Mouse (Mus musculus): ENCODE measurements around the gene Dusp10. TPM values are rescaled to one million over a fixed set of nuclear protein-coding genes. Genes with fewer than 3 reads are reported as not detected.
A peak's percentile ranks its signal among the peaks of the same experiment; 100 is the strongest.

Dusp10 gene
- polyA plus RNA-seq, 1 experiment from 2014 or later = 10.9 TPM

DNA sequence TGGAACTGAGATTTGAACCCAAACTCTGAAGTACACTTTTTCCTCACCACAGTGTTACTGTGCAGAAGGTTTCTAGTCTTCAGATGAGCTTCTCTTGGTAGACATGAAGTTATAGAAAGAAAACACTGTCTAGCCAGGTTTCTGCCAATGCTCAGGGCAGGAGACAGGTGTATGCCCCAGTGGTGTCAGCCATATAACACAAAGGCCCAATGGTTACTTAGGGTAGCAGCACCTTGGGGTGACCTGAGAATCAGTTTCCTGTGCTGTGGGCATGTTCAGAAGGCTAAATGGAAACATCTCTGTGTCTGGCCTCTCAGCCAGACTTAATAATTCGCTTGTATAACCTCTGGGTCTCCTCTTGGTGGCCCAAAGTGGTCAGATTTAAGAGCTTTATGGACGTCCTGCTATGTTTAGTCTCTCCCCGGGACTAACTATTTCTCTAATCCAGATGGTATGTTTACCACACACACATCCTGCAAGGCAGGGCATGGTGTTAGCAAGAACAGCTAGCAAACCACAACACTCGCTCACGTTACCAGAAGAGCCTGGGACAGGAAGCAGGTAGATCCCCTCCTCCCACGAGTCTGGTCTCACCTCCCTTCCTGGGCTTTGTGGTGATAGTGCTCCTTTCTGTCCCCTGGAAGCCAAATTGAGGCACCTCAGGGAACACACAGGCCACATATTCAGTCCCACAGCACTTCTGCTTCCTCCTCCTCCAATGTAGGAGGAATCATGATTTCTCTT is 7.6 kb upstream of the Dusp10 start:
- no peak for ATAC-seq
- H3K27ac ChIP-seq (ENCODE audit: low read length) = no peak overlapping the region
- no peaks in the 10 kb centered on the region for H3K9me3 ChIP-seq (ENCODE audit: control insufficient read depth, low read length)
- no peak overlapping the region for H3K4me2 ChIP-seq (ENCODE audit: low read depth, low read length)
- H3K4me1 ChIP-seq (ENCODE audit: control insufficient read depth, insufficient read depth, low read length) = no peaks in the 10 kb centered on the region
- WGBS = 55% methylated on average over 6 of the region's 6 CpGs
- no peak overlapping the region for H3K9ac ChIP-seq (ENCODE audit: low read depth, low read length)
- no peaks in the 10 kb centered on the region for H3K27me3 ChIP-seq (replicated peaks; ENCODE audit: control insufficient read depth, insufficient read depth, low read length)
- H3K4me3 ChIP-seq (ENCODE audit: low read length) = no peak overlapping the region
- H3K36me3 ChIP-seq (ENCODE audit: control insufficient read depth, insufficient read depth, low read length) = no peaks in the 10 kb centered on the region

DNA sequence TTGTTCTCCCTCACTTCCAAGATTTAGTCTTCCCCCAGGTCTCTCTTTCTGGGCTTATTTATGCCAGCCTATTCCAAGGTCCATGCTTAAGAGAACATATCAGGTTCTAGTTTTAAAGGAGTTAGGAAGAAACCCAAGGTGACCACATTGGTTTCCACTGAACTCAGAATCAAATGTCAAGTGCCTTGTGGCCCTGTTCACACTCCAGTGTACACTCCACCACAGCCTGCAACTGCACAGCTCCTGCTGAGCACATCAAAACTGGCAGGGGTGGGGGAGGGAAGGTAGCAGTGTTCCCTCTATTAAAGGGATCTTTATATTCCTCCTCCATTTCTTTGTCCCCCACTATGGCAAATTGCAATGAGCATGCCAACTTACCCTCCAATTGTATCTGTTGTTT is 7.0 kb upstream of the Dusp10 start:
- H3K27me3 ChIP-seq (replicated peaks; ENCODE audit: control insufficient read depth, insufficient read depth, low read length) = no peaks in the 10 kb centered on the region
- H3K4me1 ChIP-seq (ENCODE audit: control insufficient read depth, insufficient read depth, low read length) = no peaks in the 10 kb centered on the region
- H3K27ac ChIP-seq (ENCODE audit: low read length) = no peak overlapping the region
- H3K9me3 ChIP-seq (ENCODE audit: control insufficient read depth, low read length) = no peaks in the 10 kb centered on the region
- H3K4me3 ChIP-seq (ENCODE audit: low read length) = no peak overlapping the region
- no peak overlapping the region for H3K9ac ChIP-seq (ENCODE audit: low read depth, low read length)
- no peak overlapping the region for H3K4me2 ChIP-seq (ENCODE audit: low read depth, low read length)
- H3K36me3 ChIP-seq (ENCODE audit: control insufficient read depth, insufficient read depth, low read length) = no peaks in the 10 kb centered on the region
- no peak for ATAC-seq

DNA sequence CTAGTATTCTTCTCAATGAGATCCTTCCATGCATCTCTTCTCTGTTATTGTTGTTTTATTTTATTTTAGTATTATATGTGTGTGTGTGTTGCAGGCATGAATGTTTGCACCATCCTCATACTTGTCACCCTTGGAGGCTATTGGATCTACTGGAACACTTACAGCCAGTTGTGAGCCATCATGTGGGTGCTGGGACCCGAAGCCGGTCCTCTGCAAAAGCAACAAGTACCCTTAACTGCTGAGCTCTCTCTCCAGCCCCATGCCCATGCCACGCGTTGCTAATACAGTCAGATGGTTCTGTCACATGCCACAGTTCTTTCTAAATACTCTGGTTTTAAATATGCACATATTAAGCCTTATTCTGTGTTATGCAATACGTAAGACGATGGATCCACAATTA is 1.8 kb upstream of the Dusp10 start:
- Histone ChIP-seq H3K4me3 (ENCODE audit: low read length) (no peak overlapping the region), H3K4me2 (ENCODE audit: low read depth, low read length) (no peak overlapping the region), H3K27me3 (replicated peaks; ENCODE audit: control insufficient read depth, insufficient read depth, low read length) (no peaks in the 10 kb centered on the region), H3K27ac (ENCODE audit: low read length) (no peak overlapping the region), H3K9ac (ENCODE audit: low read depth, low read length) (no peak overlapping the region), H3K4me1 (ENCODE audit: control insufficient read depth, insufficient read depth, low read length) (no peaks in the 10 kb centered on the region), H3K36me3 (ENCODE audit: control insufficient read depth, insufficient read depth, low read length) (no peaks in the 10 kb centered on the region), H3K9me3 (ENCODE audit: control insufficient read depth, low read length) (no peaks in the 10 kb centered on the region)
- ATAC-seq = no peak
- WGBS = 94% methylated on average over 6 of the region's 6 CpGs

DNA sequence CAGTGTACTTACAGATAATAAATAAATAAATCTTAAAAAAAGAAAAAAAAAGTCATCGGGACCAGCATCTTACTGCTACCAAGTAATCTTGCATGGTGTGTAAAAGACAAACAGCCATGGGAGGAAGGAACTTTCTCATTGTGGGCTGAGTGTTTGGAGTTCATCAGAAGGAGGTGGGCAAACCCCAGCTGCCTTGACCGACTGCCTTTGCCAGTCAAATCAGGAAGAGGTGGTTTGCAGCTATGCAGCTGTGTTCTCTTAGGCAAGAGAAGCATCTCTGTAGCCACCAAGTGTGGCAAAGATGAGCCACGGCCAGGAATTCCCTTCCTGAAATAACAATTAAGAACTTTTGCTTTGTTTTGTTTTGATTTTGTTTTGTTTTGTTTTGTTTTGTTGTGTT is 989 bp downstream of the Dusp10 start:
- Histone ChIP-seq H3K36me3 (ENCODE audit: control insufficient read depth, insufficient read depth, low read length) (no peaks in the 10 kb centered on the region), H3K27ac (ENCODE audit: low read length) (no peak overlapping the region), H3K9me3 (ENCODE audit: control insufficient read depth, low read length) (no peaks in the 10 kb centered on the region), H3K4me3 (ENCODE audit: low read length) (no peak overlapping the region), H3K9ac (ENCODE audit: low read depth, low read length) (no peak overlapping the region), H3K4me2 (ENCODE audit: low read depth, low read length) (no peak overlapping the region), H3K27me3 (replicated peaks; ENCODE audit: control insufficient read depth, insufficient read depth, low read length) (no peaks in the 10 kb centered on the region), H3K4me1 (ENCODE audit: control insufficient read depth, insufficient read depth, low read length) (no peaks in the 10 kb centered on the region)
- 88% methylated on average over 3 of the region's 3 CpGs for WGBS
- no peak for ATAC-seq

DNA sequence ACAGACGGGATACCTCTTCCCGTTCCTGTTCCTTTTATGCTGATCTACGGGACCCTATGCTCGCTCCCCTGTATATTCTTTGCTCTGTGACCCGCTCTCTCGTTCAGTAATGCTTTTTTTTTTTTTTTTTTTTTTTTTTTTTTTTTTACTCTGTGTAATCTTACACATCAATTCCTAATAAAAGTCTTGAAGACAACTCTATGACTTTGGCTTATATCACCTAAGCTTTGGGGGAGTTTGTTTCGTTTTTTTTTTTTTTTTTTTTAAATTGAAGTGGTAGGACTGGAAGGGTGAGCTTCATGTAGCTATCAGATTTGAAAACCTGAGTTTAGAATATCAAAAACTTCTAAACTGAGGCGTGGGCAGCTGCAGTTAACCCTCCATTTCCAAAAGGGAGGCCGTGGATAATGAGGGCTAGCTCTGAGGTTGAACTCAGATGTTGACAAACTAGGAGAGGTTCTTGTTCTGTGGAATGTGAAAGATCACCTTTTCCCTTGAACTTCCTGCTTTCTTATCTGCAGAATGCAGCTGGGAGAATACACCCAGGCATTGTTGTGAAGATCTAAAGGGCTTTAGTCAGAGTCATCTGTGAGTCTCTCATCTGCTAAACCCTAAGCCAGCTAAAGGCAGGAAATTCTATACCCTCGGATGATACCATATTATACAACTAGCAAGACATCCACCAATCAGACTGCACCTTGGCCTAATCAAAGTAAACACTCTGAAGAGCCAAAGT is 3.1 kb downstream of the Dusp10 start:
- no peak overlapping the region for H3K9ac ChIP-seq (ENCODE audit: low read depth, low read length)
- no peaks in the 10 kb centered on the region for H3K27me3 ChIP-seq (replicated peaks; ENCODE audit: control insufficient read depth, insufficient read depth, low read length)
- H3K9me3 ChIP-seq (ENCODE audit: control insufficient read depth, low read length) = no peaks in the 10 kb centered on the region
- H3K36me3 ChIP-seq (ENCODE audit: control insufficient read depth, insufficient read depth, low read length) = no peaks in the 10 kb centered on the region
- ATAC-seq = peak; percentile 48; the same call in 1 of the 2 replicates
- H3K4me3 ChIP-seq (ENCODE audit: low read length) = no peak overlapping the region
- H3K4me2 ChIP-seq (ENCODE audit: low read depth, low read length) = no peak overlapping the region
- 61% methylated on average over 10 of the region's 10 CpGs for WGBS
- H3K27ac ChIP-seq (ENCODE audit: low read length) = no peak overlapping the region
- no peaks in the 10 kb centered on the region for H3K4me1 ChIP-seq (ENCODE audit: control insufficient read depth, insufficient read depth, low read length)

DNA sequence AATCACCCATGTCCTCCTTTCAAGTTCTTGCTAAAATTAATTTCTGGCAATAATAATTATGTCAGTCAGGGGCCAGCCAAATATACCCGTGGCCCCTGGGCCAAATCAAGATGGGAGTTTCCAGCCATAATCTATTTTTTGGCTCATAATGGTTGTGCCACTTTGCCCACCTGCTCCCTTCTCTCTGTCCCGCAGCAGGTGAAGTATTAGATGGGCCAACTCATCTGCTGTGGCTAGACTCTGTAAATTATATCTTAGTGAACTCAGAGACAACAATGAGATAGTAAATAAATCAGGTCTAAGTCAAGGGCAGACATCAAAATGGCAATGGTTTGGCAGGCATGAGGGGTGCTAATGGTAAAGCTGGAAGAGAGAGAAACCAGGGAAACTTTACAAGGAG is 4.5 kb downstream of the Dusp10 start:
- Histone ChIP-seq H3K27ac (ENCODE audit: low read length) (no peak overlapping the region), H3K27me3 (replicated peaks; ENCODE audit: control insufficient read depth, insufficient read depth, low read length) (no peaks in the 10 kb centered on the region)
- ATAC-seq = no peak

DNA sequence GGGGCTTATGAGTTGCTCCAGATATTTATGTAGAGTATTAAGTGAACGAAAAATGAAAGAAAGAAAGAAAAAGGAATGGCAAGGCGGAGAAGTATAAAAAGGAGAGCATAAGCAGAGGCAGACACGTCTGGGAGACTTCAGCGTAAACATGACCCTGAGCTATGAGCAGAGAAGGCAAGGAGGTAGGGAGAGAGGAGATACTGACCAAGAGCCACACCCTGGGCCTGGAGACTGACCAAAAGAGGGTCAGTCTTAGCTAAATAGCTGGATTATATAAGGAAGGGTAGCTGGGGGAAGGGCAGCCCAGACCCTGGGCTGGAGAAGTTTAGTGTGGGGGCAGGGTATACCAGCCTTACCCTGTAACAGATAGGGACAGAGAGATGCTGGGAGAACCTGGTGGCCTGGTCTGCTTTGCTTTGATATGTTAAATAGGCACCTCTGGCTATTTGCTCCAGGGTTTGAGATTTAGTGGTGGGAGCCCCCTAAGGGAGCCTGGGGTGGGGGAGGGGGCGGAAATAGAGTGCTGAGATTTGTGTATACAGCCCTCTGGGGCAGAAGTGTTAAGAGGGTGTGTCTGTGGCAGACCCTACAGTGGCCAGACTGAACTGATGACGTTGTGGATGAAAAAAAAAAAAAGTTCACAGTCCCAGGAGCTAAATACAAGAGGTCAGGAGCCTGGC is 6.1 kb downstream of the Dusp10 start:
- Histone ChIP-seq H3K9ac (ENCODE audit: low read depth, low read length) (no peak overlapping the region), H3K36me3 (ENCODE audit: control insufficient read depth, insufficient read depth, low read length) (no peaks in the 10 kb centered on the region), H3K4me2 (ENCODE audit: low read depth, low read length) (no peak overlapping the region), H3K4me1 (ENCODE audit: control insufficient read depth, insufficient read depth, low read length) (no peaks in the 10 kb centered on the region), H3K27ac (ENCODE audit: low read length) (no peak overlapping the region), H3K4me3 (ENCODE audit: low read length) (no peak overlapping the region), H3K9me3 (ENCODE audit: control insufficient read depth, low read length) (no peaks in the 10 kb centered on the region), H3K27me3 (replicated peaks; ENCODE audit: control insufficient read depth, insufficient read depth, low read length) (no peaks in the 10 kb centered on the region)
- WGBS = 45% methylated on average over 6 of the region's 6 CpGs
- ATAC-seq = no peak

More for the DNA sequence above, 4.5 kb downstream of the Dusp10 start:
- Histone ChIP-seq H3K9me3 (ENCODE audit: control insufficient read depth, low read length) (no peaks in the 10 kb centered on the region), H3K4me3 (ENCODE audit: low read length) (no peak overlapping the region), H3K36me3 (ENCODE audit: control insufficient read depth, insufficient read depth, low read length) (no peaks in the 10 kb centered on the region), H3K4me1 (ENCODE audit: control insufficient read depth, insufficient read depth, low read length) (no peaks in the 10 kb centered on the region), H3K9ac (ENCODE audit: low read depth, low read length) (no peak overlapping the region), H3K4me2 (ENCODE audit: low read depth, low read length) (no peak overlapping the region)
- WGBS = 87% methylated on average over 2 of the region's 2 CpGs

DNA sequence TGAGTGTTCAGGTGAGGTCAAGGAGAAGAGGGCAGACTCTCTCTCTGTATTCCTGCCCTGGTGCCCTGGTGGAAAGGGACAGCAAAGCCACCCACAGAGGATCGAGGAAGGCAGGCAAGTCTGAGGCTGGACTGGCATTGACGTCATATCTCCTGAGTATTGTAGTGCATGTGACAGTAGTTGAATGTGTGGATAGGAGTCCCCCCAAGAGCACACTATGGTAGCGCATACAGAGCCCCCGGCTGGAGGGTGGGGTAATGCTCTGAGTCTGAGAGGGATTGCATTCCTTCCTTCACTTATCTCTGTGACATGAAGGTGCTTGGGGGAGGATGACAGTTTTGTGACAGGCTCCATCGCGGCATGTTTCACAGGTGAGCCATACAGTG is 6.6 kb downstream of the Dusp10 start:
- Histone ChIP-seq H3K9me3 (ENCODE audit: control insufficient read depth, low read length) (no peaks in the 10 kb centered on the region), H3K27ac (ENCODE audit: low read length) (no peak overlapping the region), H3K4me3 (ENCODE audit: low read length) (no peak overlapping the region), H3K36me3 (ENCODE audit: control insufficient read depth, insufficient read depth, low read length) (no peaks in the 10 kb centered on the region), H3K4me1 (ENCODE audit: control insufficient read depth, insufficient read depth, low read length) (no peaks in the 10 kb centered on the region), H3K9ac (ENCODE audit: low read depth, low read length) (no peak overlapping the region), H3K27me3 (replicated peaks; ENCODE audit: control insufficient read depth, insufficient read depth, low read length) (no peaks in the 10 kb centered on the region), H3K4me2 (ENCODE audit: low read depth, low read length) (no peak overlapping the region)
- WGBS = 31% methylated on average over 6 of the region's 6 CpGs
- no peak for ATAC-seq

DNA sequence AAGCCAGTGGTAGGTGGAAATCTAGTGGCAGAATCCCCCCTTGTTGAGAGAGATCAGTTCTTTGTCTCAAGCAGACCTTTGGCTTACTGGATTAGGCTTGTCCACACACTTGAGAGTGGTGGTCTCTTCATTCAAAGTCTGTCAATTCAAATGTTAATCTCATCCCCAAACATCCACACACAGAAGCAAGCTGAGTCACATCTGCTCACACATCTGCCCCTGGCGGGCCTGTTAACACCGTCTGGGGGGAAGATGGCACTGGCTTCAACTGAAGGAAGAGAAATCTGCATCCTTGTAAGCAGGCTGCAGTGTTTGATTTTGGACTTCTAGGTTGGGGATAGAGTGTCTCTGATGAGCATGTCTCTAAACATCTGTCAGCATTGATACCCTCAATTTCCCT is 10.9 kb downstream of the Dusp10 start:
- Histone ChIP-seq H3K27me3 (replicated peaks; ENCODE audit: control insufficient read depth, insufficient read depth, low read length) (no peaks in the 10 kb centered on the region), H3K27ac (ENCODE audit: low read length) (no peak overlapping the region), H3K9me3 (ENCODE audit: control insufficient read depth, low read length) (no peaks in the 10 kb centered on the region), H3K36me3 (ENCODE audit: control insufficient read depth, insufficient read depth, low read length) (no peaks in the 10 kb centered on the region), H3K4me2 (ENCODE audit: low read depth, low read length) (no peak overlapping the region), H3K4me3 (ENCODE audit: low read length) (no peak overlapping the region), H3K4me1 (ENCODE audit: control insufficient read depth, insufficient read depth, low read length) (no peaks in the 10 kb centered on the region), H3K9ac (ENCODE audit: low read depth, low read length) (no peak overlapping the region)
- 71% methylated on average over 2 of the region's 2 CpGs for WGBS
- no peak for ATAC-seq
